Mouse (Mus musculus): Measurements from ENCODE around the gene Mgea5.

- TF ChIP-seq CTCF (IDR thresholded peaks at IDR 0.05; ENCODE audit: low read depth, low read length) (no peak), POLR2A (IDR thresholded peaks at IDR 0.05; ENCODE audit: insufficient read depth, low read length) (no peak), EP300 (IDR thresholded peaks at IDR 0.05; ENCODE audit: insufficient read depth, low read depth, low read length) (no peak)
These were observed 13.2 kb upstream of the Mgea5 start for GRCm38 (mm10) chr19:45796879-45797278.
